In the genomic region with DNA sequence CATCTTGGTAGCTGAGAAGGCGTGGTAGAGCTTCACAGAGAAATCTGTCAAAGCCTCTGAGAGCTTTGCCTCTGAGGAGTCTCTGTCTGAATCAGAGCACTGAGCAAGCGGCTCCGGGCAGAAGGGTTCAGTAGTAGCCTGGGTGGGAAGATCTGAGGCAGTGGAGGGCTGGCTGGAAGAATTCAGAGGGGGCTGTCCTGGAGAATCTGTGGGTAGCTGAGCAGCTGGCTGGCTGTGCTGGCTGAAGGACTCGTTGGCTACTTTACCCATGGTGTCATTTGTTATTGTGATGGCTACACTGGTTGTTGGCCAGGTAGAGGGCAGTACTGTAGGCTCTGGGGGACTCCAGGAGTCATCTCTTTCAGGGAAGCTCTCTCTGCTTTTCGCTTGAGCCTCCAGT, we compare ENCODE assay signal across 20 mouse cellular contexts. TPM values are rescaled to one million over a fixed set of nuclear protein-coding genes. Genes with fewer than 3 reads are reported as not detected.
DNase-seq lines count a peak whose midpoint lies in the region; ATAC-seq and TF ChIP-seq lines count a peak whose summit lies in the region.
"Had no signal": no experiment of that assay in that cellular context is flagged by ENCODE, and none has a peak within 500 bp of the region (broad histone marks: within the 10 kb centered on the region; RNA-seq: fewer than 3 reads in every experiment).

No protein-coding gene starts in this region.

- TF ChIP-seq EP300 in lung, postnatal 0 days (IDR thresholded peaks at IDR 0.05) = no peak
- TF ChIP-seq EP300 in stomach, postnatal 0 days (optimal IDR thresholded peaks at IDR 0.05) = no peak

- H3K4me1 ChIP-seq in kidney, postnatal 0 days (replicated peaks; ENCODE audit: insufficient read depth, low read length) = peaks cover 3% of the 10 kb centered on the region; the same call in 1 of the 2 replicates
- H3K4me1 ChIP-seq in lung, postnatal 0 days (ENCODE audit: insufficient read depth, low read depth, low read length) = no peaks in the 10 kb centered on the region
- H3K4me1 ChIP-seq in stomach, postnatal 0 days (replicated peaks; ENCODE audit: control insufficient read depth, insufficient read depth) = no peaks in the 10 kb centered on the region

- WGBS in kidney, postnatal 0 days = 82% methylated on average over 5 of the region's 5 CpGs
- 76% methylated on average over 5 of the region's 5 CpGs for WGBS in lung, postnatal 0 days
- 70% methylated on average over 5 of the region's 5 CpGs for WGBS in stomach, postnatal 0 days

- no peak for ATAC-seq in kidney, postnatal 0 days (replicated peaks; ENCODE audit: low FRiP score, low read depth)
- no peak for ATAC-seq in lung, postnatal 0 days
- ATAC-seq in stomach, postnatal 0 days (ENCODE audit: low FRiP score, low TSS enrichment) = no peak
- ATAC-seq: forebrain, embryonic 14.5 days had no signal

- H3K4me2 ChIP-seq in kidney, postnatal 0 days (ENCODE audit: low read length) = peak overlapping the region; percentile 56
- peak overlapping the region; percentile 48 for H3K4me2 ChIP-seq in lung, postnatal 0 days (replicated peaks; ENCODE audit: low read depth, low read length)
- peak overlapping the region; percentile 52 for H3K4me2 ChIP-seq in stomach, postnatal 0 days (replicated peaks; ENCODE audit: low read depth)
- H3K4me2 ChIP-seq: hindbrain, embryonic 14.5 days; limb, embryonic 15.5 days had no signal

- no peaks in the 10 kb centered on the region for H3K27me3 ChIP-seq in kidney, postnatal 0 days (ENCODE audit: insufficient read depth, low read length)
- no peaks in the 10 kb centered on the region for H3K27me3 ChIP-seq in lung, postnatal 0 days (replicated peaks; ENCODE audit: insufficient read depth, low read length)
- H3K27me3 ChIP-seq in stomach, postnatal 0 days (ENCODE audit: control insufficient read depth, insufficient read depth, low read length) = no peaks in the 10 kb centered on the region
- H3K27me3 ChIP-seq: limb, embryonic 15.5 days; midbrain, embryonic 12.5 days; neural tube, embryonic 12.5 days had no signal

- H3K4me3 ChIP-seq in kidney, postnatal 0 days (replicated peaks; ENCODE audit: low read depth, low read length) = no peak overlapping the region
- H3K4me3 ChIP-seq in lung, postnatal 0 days (ENCODE audit: low read depth, low read length) = peak overlapping the region; percentile 36
- H3K4me3 ChIP-seq in stomach, postnatal 0 days (ENCODE audit: low read depth, low read length) = no peak overlapping the region
- H3K4me3 ChIP-seq: limb, embryonic 15.5 days; midbrain, embryonic 12.5 days; neural tube, embryonic 12.5 days had no signal

- 0 out of 2 replicates have a peak overlapping the region, but pooled peaks have one; percentile 0 for H3K9ac ChIP-seq in kidney, postnatal 0 days (ENCODE audit: low read depth, low read length)
- no peak overlapping the region for H3K9ac ChIP-seq in lung, postnatal 0 days (replicated peaks; ENCODE audit: low read depth)
- H3K9ac ChIP-seq in stomach, postnatal 0 days (ENCODE audit: low read length) = no peak overlapping the region
- H3K9ac ChIP-seq: hindbrain, embryonic 14.5 days; limb, embryonic 15.5 days; midbrain, embryonic 12.5 days; neural tube, embryonic 12.5 days had no signal

- H3K36me3 ChIP-seq in kidney, postnatal 0 days (ENCODE audit: insufficient read depth, low read length) = no peaks in the 10 kb centered on the region
- H3K36me3 ChIP-seq in lung, postnatal 0 days (ENCODE audit: insufficient read depth, low read length) = no peaks in the 10 kb centered on the region; the same call in 1 of the 2 replicates
- H3K36me3 ChIP-seq in stomach, postnatal 0 days (ENCODE audit: control insufficient read depth, insufficient read depth, low read length) = no peaks in the 10 kb centered on the region
- H3K36me3 ChIP-seq: limb, embryonic 15.5 days; neural tube, embryonic 12.5 days had no signal

- H3K9me3 ChIP-seq in kidney, postnatal 0 days (replicated peaks; ENCODE audit: low read length) = no peaks in the 10 kb centered on the region
- no peaks in the 10 kb centered on the region for H3K9me3 ChIP-seq in lung, postnatal 0 days (ENCODE audit: low read length)
- no peaks in the 10 kb centered on the region for H3K9me3 ChIP-seq in stomach, postnatal 0 days (ENCODE audit: control insufficient read depth, low read length)
- H3K9me3 ChIP-seq: limb, embryonic 15.5 days; midbrain, embryonic 12.5 days; neural tube, embryonic 12.5 days had no signal

- DNase-seq in gastrocnemius, postnatal 25 days = peak; percentile 19
- no peak for DNase-seq in gastrocnemius, postnatal 4 days (ENCODE audit: low spot score in 2 of 2)
- no peak for DNase-seq in kidney, postnatal 0 days (ENCODE audit: low spot score)
- no peak for DNase-seq in kidney, adult 8-10 months
- DNase-seq in lung, postnatal 0 days (ENCODE audit: low spot score) = no peak
- no peak for DNase-seq in lung, postnatal 4 days
- no peak for DNase-seq in stomach, postnatal 0 days (ENCODE audit: low spot score)
- DNase-seq: adrenal gland, postnatal 25 days; B cell, adult 2 months; kidney, adult 9 months; layer of hippocampus, postnatal 36 days; right cerebral cortex, postnatal 4 days had no signal

- no peak for TF ChIP-seq CTCF in kidney, postnatal 0 days (IDR thresholded peaks at IDR 0.05; ENCODE audit: low read depth)
- TF ChIP-seq CTCF in lung, postnatal 0 days (IDR thresholded peaks at IDR 0.05) = no peak
- no peak for TF ChIP-seq CTCF in stomach, postnatal 0 days (IDR thresholded peaks at IDR 0.05; ENCODE audit: low read depth)

- H3K27ac ChIP-seq in kidney, postnatal 0 days = no peak overlapping the region
- no peak overlapping the region for H3K27ac ChIP-seq in lung, postnatal 0 days (ENCODE audit: low read length)
- no peak overlapping the region for H3K27ac ChIP-seq in stomach, postnatal 0 days (replicated peaks)
- H3K27ac ChIP-seq: hindbrain, embryonic 14.5 days; limb, embryonic 15.5 days; macrophage; neural tube, embryonic 12.5 days had no signal

RNA-seq across cellular contexts. Expression of a gene that starts 2.0 kb away (rescaled TPM):
- 10 to 100 TPM; 46.7 to 59.3 TPM for total RNA-seq in gastrocnemius, postnatal 25 days (2021)
- 10 to 100 TPM; 67.9 to 78.7 TPM for total RNA-seq in gastrocnemius, postnatal 4 days (2021)
- 140 and 156 TPM in 2 replicates for polyA plus RNA-seq in kidney, postnatal 0 days (2015; fragmentation: Nextera tagmentation; extraction: Ambion mirVana)
- 269 and 283 TPM in 2 replicates for polyA plus RNA-seq in lung, postnatal 0 days (2015; fragmentation: Nextera tagmentation; extraction: Ambion mirVana)
- 101 and 103 TPM in 2 replicates for polyA plus RNA-seq in stomach, postnatal 0 days (2015; fragmentation: Nextera tagmentation; extraction: Ambion mirVana)
- total RNA-seq: common myeloid progenitor, adult 5-6 weeks; monocyte, adult 5-6 weeks had no signal

RNA-seq across cellular contexts. Expression of a gene that starts 25.4 kb away (rescaled TPM):
- 1 to 10 TPM; 4.2 to 8.1 TPM for total RNA-seq in gastrocnemius, postnatal 25 days (2021)
- 10 to 100 TPM; 10.7 to 11.4 TPM for total RNA-seq in gastrocnemius, postnatal 4 days (2021)
- 30.5 and 33.9 TPM in 2 replicates for polyA plus RNA-seq in kidney, postnatal 0 days (2015; fragmentation: Nextera tagmentation; extraction: Ambion mirVana)
- 83.7 and 85.6 TPM in 2 replicates for polyA plus RNA-seq in lung, postnatal 0 days (2015; fragmentation: Nextera tagmentation; extraction: Ambion mirVana)
- polyA plus RNA-seq in stomach, postnatal 0 days (2015; fragmentation: Nextera tagmentation; extraction: Ambion mirVana) = 27.6 and 28.6 TPM in 2 replicates

RNA-seq across cellular contexts. Expression of a gene that starts 29.7 kb away (rescaled TPM):
- under 1 TPM; 0.54 to 0.95 TPM for total RNA-seq in gastrocnemius, postnatal 25 days (2021)
- total RNA-seq in gastrocnemius, postnatal 4 days (2021) = 1 to 10 TPM; 4.0 to 6.3 TPM
- 8.7 and 9.3 TPM in 2 replicates for polyA plus RNA-seq in kidney, postnatal 0 days (2015; fragmentation: Nextera tagmentation; extraction: Ambion mirVana)
- 5.6 and 6.5 TPM in 2 replicates for polyA plus RNA-seq in lung, postnatal 0 days (2015; fragmentation: Nextera tagmentation; extraction: Ambion mirVana)
- polyA plus RNA-seq in stomach, postnatal 0 days (2015; fragmentation: Nextera tagmentation; extraction: Ambion mirVana) = 3.8 and 3.9 TPM in 2 replicates
- total RNA-seq: common myeloid progenitor, adult 5-6 weeks; monocyte, adult 5-6 weeks had no signal
- polyA plus RNA-seq: macrophage had no signal

RNA-seq across cellular contexts. Expression of a gene that starts 39.3 kb away (rescaled TPM):
- total RNA-seq in gastrocnemius, postnatal 25 days (2021) = under 1 TPM; 0.49 to 0.51 TPM
- under 1 TPM; 0.74 to 0.78 TPM for total RNA-seq in gastrocnemius, postnatal 4 days (2021)
- 4.1 TPM in 2 replicates for polyA plus RNA-seq in kidney, postnatal 0 days (2015; fragmentation: Nextera tagmentation; extraction: Ambion mirVana)
- polyA plus RNA-seq in lung, postnatal 0 days (2015; fragmentation: Nextera tagmentation; extraction: Ambion mirVana) = 2.6 and 3.4 TPM in 2 replicates
- 1.6 and 2.4 TPM in 2 replicates for polyA plus RNA-seq in stomach, postnatal 0 days (2015; fragmentation: Nextera tagmentation; extraction: Ambion mirVana)
- total RNA-seq: monocyte, adult 5-6 weeks had no signal
- polyA plus RNA-seq: macrophage had no signal

RNA-seq across cellular contexts. Expression of a gene that starts 46.0 kb away (rescaled TPM):
- 1 to 10 TPM; 3.2 to 3.5 TPM for total RNA-seq in gastrocnemius, postnatal 25 days (2021)
- total RNA-seq in gastrocnemius, postnatal 4 days (2021) = 1 to 10 TPM; 6.8 to 8.6 TPM
- 24.5 and 26.0 TPM in 2 replicates for polyA plus RNA-seq in kidney, postnatal 0 days (2015; fragmentation: Nextera tagmentation; extraction: Ambion mirVana)
- polyA plus RNA-seq in lung, postnatal 0 days (2015; fragmentation: Nextera tagmentation; extraction: Ambion mirVana) = 19.3 and 19.5 TPM in 2 replicates
- polyA plus RNA-seq in stomach, postnatal 0 days (2015; fragmentation: Nextera tagmentation; extraction: Ambion mirVana) = 16.3 and 16.5 TPM in 2 replicates
